Mouse (Mus musculus) MEL-GATA-1-ER (cell line): Measurements from ENCODE around the gene Jak3.
"Not testable (repeated sequence)": the region's sequence is repeated elsewhere in the genome, so short reads cannot be mapped to it uniquely, and the experiment has no call there.

Experiments used
- DNase-seq: peaks from one replicate; pipeline ENCODE4 v3.0.0-alpha.2; 2012; ENCODE audit warnings: low read depth; ENCODE audit errors: extremely low read depth

Gene Jak3

GRCm38 (mm10) chr8:71719928-71720457 lies 43.9 kb downstream of the Jak3 start:
- DNase-seq, result no peak

GRCm38 (mm10) chr8:71723047-71723551 lies 47.0 kb downstream of the Jak3 start:
- no peak for DNase-seq

DNA sequence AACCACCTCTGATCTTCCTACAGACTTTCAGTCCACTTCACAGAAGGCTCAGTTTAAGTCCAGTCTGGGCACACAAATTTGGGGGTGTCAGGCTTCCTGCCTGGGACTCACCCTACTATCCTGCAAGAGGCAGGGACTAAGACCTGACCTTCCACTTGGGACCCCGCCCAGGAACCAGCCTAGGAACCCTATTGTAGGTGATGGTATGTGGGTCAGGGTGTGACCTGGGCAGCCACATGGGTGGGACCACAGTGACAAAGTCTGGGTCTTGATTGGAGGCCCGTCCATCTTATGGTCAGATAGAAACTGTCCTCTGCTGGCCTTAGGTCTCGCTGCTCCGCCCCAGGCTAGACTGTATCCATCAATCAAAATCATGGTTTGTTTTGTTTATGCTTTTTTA lies 48.3 kb downstream of the Jak3 start:
- DNase-seq, result no peak

DNA sequence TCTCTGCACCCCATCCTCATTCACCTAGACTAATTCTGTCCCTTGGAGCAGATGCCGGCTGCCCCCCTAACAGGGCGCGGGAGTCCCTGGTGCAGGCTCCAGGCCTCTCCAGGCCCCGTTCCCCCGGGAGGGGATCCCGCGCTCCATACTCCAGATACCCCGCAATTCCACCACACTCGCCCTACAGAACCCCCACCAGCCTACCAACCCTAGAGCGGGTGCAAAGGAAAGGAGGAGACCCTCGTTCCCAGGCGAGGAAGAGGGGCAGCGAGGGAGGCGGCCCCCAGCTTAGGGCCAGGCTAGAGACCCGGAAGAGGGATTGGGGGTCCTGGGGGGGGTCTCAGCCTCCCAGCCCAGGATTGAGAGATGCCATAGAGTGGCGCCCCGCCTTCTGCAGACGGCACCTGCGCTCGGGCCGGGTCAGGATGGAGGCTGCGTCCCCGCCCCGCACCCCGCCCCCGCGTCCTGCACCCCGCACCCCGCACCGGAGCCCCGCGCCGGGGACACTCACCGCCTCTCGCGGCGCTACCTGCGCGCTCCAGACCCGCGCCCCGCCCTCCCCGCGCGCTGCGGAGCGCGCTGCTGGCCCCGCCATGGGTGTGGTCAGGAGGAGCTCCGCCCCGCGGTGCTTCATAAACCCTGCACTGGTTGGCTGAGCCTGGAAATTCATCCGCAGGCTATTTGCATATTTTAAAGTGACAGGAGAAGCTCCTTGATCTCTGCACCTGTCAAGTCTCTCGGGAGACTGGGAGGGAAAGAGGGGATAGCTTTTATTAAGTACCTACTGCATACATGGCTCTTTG lies 49.2 kb downstream of the Jak3 start, which contains the start of gene Fcho1:
Gene Fcho1 (minus strand): TSS at position 595 of the 803 bp plus-strand sequence.
- peak; percentile 79 for DNase-seq

GRCm38 (mm10) chr8:71728240-71728785 lies 52.2 kb downstream of the Jak3 start:
- DNase-seq, result no peak

DNA sequence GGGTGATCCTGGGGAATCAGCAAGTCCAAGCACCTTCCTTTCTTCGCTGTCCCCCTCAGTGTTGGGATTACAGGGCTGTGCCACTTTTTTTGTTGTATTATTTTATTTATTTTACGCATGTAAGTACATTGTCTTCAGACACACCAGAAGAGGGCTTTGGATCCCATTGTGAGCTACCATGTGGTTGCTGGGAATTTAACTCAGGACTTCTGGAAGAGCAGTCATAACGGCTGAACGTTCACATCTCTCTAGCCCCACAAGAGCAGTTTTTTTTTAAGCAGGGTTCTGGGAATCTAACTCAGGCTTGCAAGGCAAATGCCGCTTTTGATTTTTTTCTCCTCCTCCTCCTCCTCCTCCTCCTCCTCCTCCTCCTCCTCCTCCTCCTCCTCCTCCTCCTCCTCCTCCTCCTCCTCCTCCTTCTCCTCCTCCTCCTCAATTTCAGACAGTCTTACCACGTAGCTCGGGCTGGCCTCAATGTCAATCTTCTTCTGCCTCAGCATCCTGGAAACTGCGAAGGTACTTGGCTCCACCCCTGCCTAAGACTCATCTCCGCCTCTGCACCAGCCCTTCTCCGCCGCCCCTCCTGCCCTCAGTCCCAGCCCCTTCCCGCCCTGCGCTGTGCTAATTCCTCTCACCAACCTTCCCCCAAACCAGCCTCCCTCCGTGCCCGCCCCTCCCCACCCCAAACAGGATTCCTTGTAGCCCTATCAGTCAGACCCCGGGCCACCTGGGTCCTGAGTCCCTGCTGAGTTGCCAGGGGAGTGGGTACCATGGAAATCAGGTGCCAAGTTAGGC lies 52.9 kb downstream of the Jak3 start:
- no peak for DNase-seq

GRCm38 (mm10) chr8:71731652-71732230 lies 55.6 kb downstream of the Jak3 start:
- DNase-seq, result no peak

- not testable (repeated sequence) for DNase-seq
These were observed 62.2 kb downstream of the Jak3 start for GRCm38 (mm10) chr8:71738316-71738715.
